In the genomic region with DNA sequence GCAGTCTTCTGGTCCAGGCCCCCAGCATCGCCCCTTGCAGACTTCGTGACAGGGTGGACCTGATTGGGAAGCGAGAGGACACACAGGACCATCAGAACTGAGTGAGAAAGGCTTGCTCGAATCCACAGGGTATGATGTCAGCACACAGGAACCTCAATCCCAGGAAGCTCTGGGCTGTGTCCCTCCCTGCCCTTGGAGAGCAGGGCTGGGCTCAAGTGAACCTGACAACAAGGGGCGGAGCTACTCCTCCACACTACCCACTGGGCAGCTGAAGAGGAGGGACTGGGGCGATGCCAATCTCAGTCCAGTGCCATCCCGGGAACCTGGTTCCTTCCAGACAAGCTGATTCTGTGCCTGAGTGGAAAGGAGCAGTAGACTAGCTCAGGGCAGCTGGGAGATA, we compare ENCODE assay signal across 10 mouse cellular contexts. TPM values are rescaled to one million over a fixed set of nuclear protein-coding genes. Genes with fewer than 3 reads are reported as not detected.
DNase-seq lines count a peak whose midpoint lies in the region; ATAC-seq lines count a peak whose summit lies in the region.
"Had no signal": no experiment of that assay in that cellular context is flagged by ENCODE, and none has a peak within 500 bp of the region (broad histone marks: within the 10 kb centered on the region; RNA-seq: fewer than 3 reads in every experiment).

No protein-coding gene starts in this region.

- no peaks in the 10 kb centered on the region for H3K9me3 ChIP-seq in heart, embryonic 12.5 days (replicated peaks)
- H3K9me3 ChIP-seq: G1E; neural tube, embryonic 13.5 days had no signal

- peak overlapping the region; percentile 30 for H3K4me3 ChIP-seq in heart, embryonic 12.5 days
- H3K4me3 ChIP-seq: neural tube, embryonic 13.5 days had no signal

- peak; percentile 64 for DNase-seq in layer of hippocampus, adult 9-11 months
- DNase-seq in layer of hippocampus, adult 8-10 months (ENCODE audit: low spot score in 2 of 2), result no peak
- DNase-seq in cerebellum, adult 18-20 months, result peak; percentile 58 to 61
- peak; percentile 90 to 95 for DNase-seq in kidney, postnatal 36 days
- DNase-seq in testis, postnatal 10 days (ENCODE audit: low spot score), result peak; percentile 62
- DNase-seq in left cerebral cortex, adult 9 months (ENCODE audit: low spot score in 2 of 2), result no peak
- no peak for DNase-seq in left cerebral cortex, postnatal 14 days (ENCODE audit: low spot score in 2 of 2)

- H3K27me3 ChIP-seq in heart, embryonic 12.5 days (replicated peaks), result peaks cover 34% of the 10 kb centered on the region

- H3K27ac ChIP-seq in heart, embryonic 12.5 days (ENCODE audit: poor library complexity, severe bottlenecking), result peak overlapping the region; percentile 21; the same call in 1 of the 2 replicates
- H3K27ac ChIP-seq: neural tube, embryonic 13.5 days had no signal

- peak overlapping the region; percentile 59 for H3K4me2 ChIP-seq in heart, embryonic 12.5 days
- H3K4me2 ChIP-seq: neural tube, embryonic 13.5 days had no signal

- intact Hi-C loops in left cerebral cortex, postnatal 14 days (cut with DNase I), result no loop called here

- WGBS in heart, embryonic 12.5 days, result 10% methylated on average over 7 of the region's 7 CpGs

- H3K4me1 ChIP-seq in heart, embryonic 12.5 days (replicated peaks), result peaks cover 29% of the 10 kb centered on the region
- H3K4me1 ChIP-seq: neural tube, embryonic 13.5 days had no signal

- H3K36me3 ChIP-seq in heart, embryonic 12.5 days, result peaks cover 6% of the 10 kb centered on the region; the same call in 1 of the 2 replicates
- H3K36me3 ChIP-seq: G1E; neural tube, embryonic 13.5 days had no signal

- peak; percentile 83 for ATAC-seq in heart, embryonic 12.5 days (ENCODE audit: insufficient number of reproducible peaks, low FRiP score)

- peak overlapping the region; percentile 56 for H3K9ac ChIP-seq in heart, embryonic 12.5 days
- H3K9ac ChIP-seq: neural tube, embryonic 13.5 days had no signal

RNA-seq across cellular contexts. Expression of gene Erbb3, which starts 5.8 kb away (rescaled TPM):
- 1 to 10 TPM; 6.8 to 8.4 (median 8.1) TPM for total RNA-seq in layer of hippocampus, adult 8-10 months (2022)
- polyA plus RNA-seq in heart, embryonic 12.5 days (2016; fragmentation: Nextera tagmentation; extraction: Ambion mirVana), result 7.5 and 7.6 TPM in 2 replicates
- 1 to 10 TPM; 3.3 to 4.9 TPM for total RNA-seq in left cerebral cortex, postnatal 14 days (2021)

RNA-seq across cellular contexts. Expression of gene Pa2g4, which starts 17.9 kb away (rescaled TPM):
- 10 to 100 TPM; 58.7 to 62.0 (median 59.0) TPM for total RNA-seq in layer of hippocampus, adult 8-10 months (2022)
- polyA plus RNA-seq in heart, embryonic 12.5 days (2016; fragmentation: Nextera tagmentation; extraction: Ambion mirVana), result 132 and 136 TPM in 2 replicates
- 10 to 100 TPM; 67.1 to 68.6 TPM for total RNA-seq in left cerebral cortex, postnatal 14 days (2021)

RNA-seq across cellular contexts. Expression of gene Rpl41, which starts 34.5 kb away (rescaled TPM):
- total RNA-seq in layer of hippocampus, adult 8-10 months (2022), result 1,000 to 10,000 TPM; 1,259 to 1,817 (median 1,529) TPM
- polyA plus RNA-seq in heart, embryonic 12.5 days (2016; fragmentation: Nextera tagmentation; extraction: Ambion mirVana), result 2,275 and 2,341 TPM in 2 replicates
- total RNA-seq in left cerebral cortex, postnatal 14 days (2021), result 1,000 to 10,000 TPM; 1,939 to 2,055 TPM

RNA-seq across cellular contexts. Expression of gene Zc3h10, which starts 36.1 kb away (rescaled TPM):
- total RNA-seq in layer of hippocampus, adult 8-10 months (2022), result 10 to 100 TPM; 12.7 to 17.0 (median 15.2) TPM
- polyA plus RNA-seq in heart, embryonic 12.5 days (2016; fragmentation: Nextera tagmentation; extraction: Ambion mirVana), result 10.2 and 11.9 TPM in 2 replicates
- total RNA-seq in left cerebral cortex, postnatal 14 days (2021), result 10 to 100 TPM; 11.4 to 12.0 TPM

RNA-seq across cellular contexts. Expression of gene Rps26, which starts 42.9 kb away (rescaled TPM):
- total RNA-seq in layer of hippocampus, adult 8-10 months (2022), result 100 to 1,000 TPM; 141 to 325 (median 239) TPM
- 420 and 432 TPM in 2 replicates for polyA plus RNA-seq in heart, embryonic 12.5 days (2016; fragmentation: Nextera tagmentation; extraction: Ambion mirVana)
- 100 to 1,000 TPM; 299 to 305 TPM for total RNA-seq in left cerebral cortex, postnatal 14 days (2021)

Comparison
In these comparisons a context has a peak if more than half of its experiments do, and no peak if none do; other contexts are left out.
1. DNase-seq: peak in layer of hippocampus, adult 9-11 months (single experiment), cerebellum, adult 18-20 months (2 of 2), kidney, postnatal 36 days (2 of 2) and testis, postnatal 10 days (single experiment); none in layer of hippocampus, adult 8-10 months (0 of 2), left cerebral cortex, adult 9 months (0 of 2) and left cerebral cortex, postnatal 14 days (0 of 2).